ENCODE assay signal across 22 mouse cellular contexts in the genomic region with DNA sequence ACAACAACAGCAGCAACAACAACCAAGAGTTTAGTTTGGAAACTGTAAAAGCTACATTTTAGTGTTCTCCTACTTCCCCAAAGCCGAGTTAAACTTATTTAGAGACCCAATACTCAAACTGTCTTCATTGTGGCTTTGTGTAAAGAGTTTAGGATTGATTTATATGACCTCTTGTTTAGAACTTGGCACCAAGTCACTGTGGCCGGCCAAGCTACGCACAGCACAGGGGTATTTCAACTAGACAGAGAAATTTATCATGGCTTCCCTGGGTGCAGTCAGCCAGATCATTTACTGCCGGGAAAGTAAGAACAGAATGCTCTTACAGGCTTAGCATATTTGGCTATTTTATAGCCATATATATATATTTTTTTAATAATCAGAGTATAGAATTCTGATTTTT. TPM values are rescaled to one million over a fixed set of nuclear protein-coding genes. Genes with fewer than 3 reads are reported as not detected.
DNase-seq lines count a peak whose midpoint lies in the region; ATAC-seq and TF ChIP-seq lines count a peak whose summit lies in the region.
"Had no signal": no experiment of that assay in that cellular context is flagged by ENCODE, and none has a peak within 500 bp of the region (broad histone marks: within the 10 kb centered on the region; RNA-seq: fewer than 3 reads in every experiment).

No protein-coding gene starts in this region.

- H3K27me3 ChIP-seq in hindbrain, embryonic 13.5 days = no peaks in the 10 kb centered on the region
- no peaks in the 10 kb centered on the region for H3K27me3 ChIP-seq in hindbrain, embryonic 12.5 days
- H3K27me3 ChIP-seq in kidney, postnatal 0 days (ENCODE audit: insufficient read depth, low read length) = no peaks in the 10 kb centered on the region
- H3K27me3 ChIP-seq in neural tube, embryonic 12.5 days (replicated peaks) = no peaks in the 10 kb centered on the region
- no peaks in the 10 kb centered on the region for H3K27me3 ChIP-seq in neural tube, embryonic 15.5 days (replicated peaks)
- H3K27me3 ChIP-seq: forebrain, embryonic 13.5 days; heart, embryonic 12.5 days had no signal

- no peak overlapping the region for H3K4me3 ChIP-seq in hindbrain, embryonic 13.5 days
- no peak overlapping the region for H3K4me3 ChIP-seq in hindbrain, embryonic 12.5 days
- no peak overlapping the region for H3K4me3 ChIP-seq in kidney, postnatal 0 days (replicated peaks; ENCODE audit: low read depth, low read length)
- H3K4me3 ChIP-seq in neural tube, embryonic 12.5 days = no peak overlapping the region
- no peak overlapping the region for H3K4me3 ChIP-seq in neural tube, embryonic 15.5 days (replicated peaks)
- H3K4me3 ChIP-seq: embryonic facial prominence, embryonic 10.5 days; forebrain, embryonic 13.5 days; gastrocnemius, adult 2 months; heart, embryonic 12.5 days had no signal

- DNase-seq in kidney, postnatal 0 days (ENCODE audit: low spot score) = peak; percentile 75
- DNase-seq in kidney, postnatal 36 days = no peak
- peak; percentile 47 for DNase-seq in mesoderm, embryonic 11.5 days (ENCODE audit: low read depth, low spot score)
- DNase-seq in heart, postnatal 25 days (ENCODE audit: low spot score) = no peak
- DNase-seq: adrenal gland, postnatal 14 days; cerebellum, adult 11-12 months; cerebellum, adult 9-10 months; cerebellum, postnatal 25 days; forebrain, postnatal 0 days; gastrocnemius, adult 2 months; gastrocnemius, postnatal 25 days; heart, postnatal 36 days had no signal

- H3K9me3 ChIP-seq in hindbrain, embryonic 13.5 days = no peaks in the 10 kb centered on the region
- no peaks in the 10 kb centered on the region for H3K9me3 ChIP-seq in hindbrain, embryonic 12.5 days (replicated peaks)
- H3K9me3 ChIP-seq in kidney, postnatal 0 days (replicated peaks; ENCODE audit: low read length) = no peaks in the 10 kb centered on the region
- no peaks in the 10 kb centered on the region for H3K9me3 ChIP-seq in neural tube, embryonic 12.5 days
- no peaks in the 10 kb centered on the region for H3K9me3 ChIP-seq in neural tube, embryonic 15.5 days (replicated peaks)
- H3K9me3 ChIP-seq: embryonic facial prominence, embryonic 10.5 days; forebrain, embryonic 13.5 days; heart, embryonic 12.5 days had no signal

- ATAC-seq in hindbrain, embryonic 13.5 days (ENCODE audit: low FRiP score) = 0 out of 2 replicates have a peak, but pooled peaks have one; percentile 46
- ATAC-seq in hindbrain, embryonic 12.5 days (ENCODE audit: low FRiP score) = no peak
- ATAC-seq in kidney, postnatal 0 days (replicated peaks; ENCODE audit: low FRiP score, low read depth) = no peak
- peak; percentile 63; the same call in 1 of the 2 replicates for ATAC-seq in neural tube, embryonic 12.5 days (ENCODE audit: low FRiP score, low read depth)
- no peak for ATAC-seq in neural tube, embryonic 15.5 days (ENCODE audit: low FRiP score)
- ATAC-seq: activated CD4-positive, CD25-positive, alpha-beta regulatory T cell, adult 4 months; forebrain, embryonic 13.5 days; forebrain, postnatal 0 days had no signal

- WGBS in hindbrain, embryonic 13.5 days = 47% methylated on average over 4 of the region's 4 CpGs
- WGBS in hindbrain, embryonic 12.5 days = 57% methylated on average over 4 of the region's 4 CpGs
- 7% methylated on average over 4 of the region's 4 CpGs for WGBS in kidney, postnatal 0 days
- 10% methylated on average over 4 of the region's 4 CpGs for WGBS in neural tube, embryonic 12.5 days
- 8% methylated on average over 4 of the region's 4 CpGs for WGBS in neural tube, embryonic 15.5 days

- no peak for TF ChIP-seq CTCF in kidney, postnatal 0 days (IDR thresholded peaks at IDR 0.05; ENCODE audit: low read depth)

- H3K9ac ChIP-seq in hindbrain, embryonic 13.5 days = no peak overlapping the region
- H3K9ac ChIP-seq in hindbrain, embryonic 12.5 days = no peak overlapping the region
- no peak overlapping the region for H3K9ac ChIP-seq in kidney, postnatal 0 days (ENCODE audit: low read depth, low read length)
- H3K9ac ChIP-seq in neural tube, embryonic 12.5 days = no peak overlapping the region
- no peak overlapping the region for H3K9ac ChIP-seq in neural tube, embryonic 15.5 days (replicated peaks)
- H3K9ac ChIP-seq: forebrain, embryonic 13.5 days; forebrain, postnatal 0 days; heart, embryonic 12.5 days had no signal

- intact Hi-C loops in heart, postnatal 25 days (cut with DNase I) = no loop called here

- H3K27ac ChIP-seq in hindbrain, embryonic 13.5 days = peak overlapping the region; percentile 62; the same call in 1 of the 2 replicates
- no peak overlapping the region for H3K27ac ChIP-seq in hindbrain, embryonic 12.5 days
- no peak overlapping the region for H3K27ac ChIP-seq in kidney, postnatal 0 days
- H3K27ac ChIP-seq in neural tube, embryonic 12.5 days = no peak overlapping the region
- no peak overlapping the region for H3K27ac ChIP-seq in neural tube, embryonic 15.5 days (replicated peaks)
- H3K27ac ChIP-seq: embryonic facial prominence, embryonic 10.5 days; forebrain, embryonic 13.5 days; gastrocnemius, adult 2 months had no signal

- H3K36me3 ChIP-seq in hindbrain, embryonic 13.5 days = peaks cover 4% of the 10 kb centered on the region; the same call in 1 of the 2 replicates
- no peaks in the 10 kb centered on the region; the same call in 1 of the 2 replicates for H3K36me3 ChIP-seq in hindbrain, embryonic 12.5 days
- H3K36me3 ChIP-seq in kidney, postnatal 0 days (ENCODE audit: insufficient read depth, low read length) = no peaks in the 10 kb centered on the region
- H3K36me3 ChIP-seq in neural tube, embryonic 12.5 days = no peaks in the 10 kb centered on the region
- no peaks in the 10 kb centered on the region for H3K36me3 ChIP-seq in neural tube, embryonic 15.5 days
- H3K36me3 ChIP-seq: embryonic facial prominence, embryonic 10.5 days; heart, embryonic 12.5 days had no signal

- no peak overlapping the region for H3K4me2 ChIP-seq in hindbrain, embryonic 13.5 days
- no peak overlapping the region for H3K4me2 ChIP-seq in hindbrain, embryonic 12.5 days (replicated peaks)
- no peak overlapping the region for H3K4me2 ChIP-seq in kidney, postnatal 0 days (ENCODE audit: low read length)
- no peak overlapping the region for H3K4me2 ChIP-seq in neural tube, embryonic 12.5 days (replicated peaks)
- H3K4me2 ChIP-seq in neural tube, embryonic 15.5 days = no peak overlapping the region
- H3K4me2 ChIP-seq: forebrain, embryonic 13.5 days; heart, embryonic 12.5 days had no signal

- peaks cover 22% of the 10 kb centered on the region for H3K4me1 ChIP-seq in hindbrain, embryonic 13.5 days (replicated peaks)
- H3K4me1 ChIP-seq in hindbrain, embryonic 12.5 days = peaks cover 7% of the 10 kb centered on the region
- no peaks in the 10 kb centered on the region for H3K4me1 ChIP-seq in kidney, postnatal 0 days (replicated peaks; ENCODE audit: insufficient read depth, low read length)
- peaks cover 18% of the 10 kb centered on the region for H3K4me1 ChIP-seq in neural tube, embryonic 12.5 days
- H3K4me1 ChIP-seq in neural tube, embryonic 15.5 days = peaks cover 17% of the 10 kb centered on the region; the same call in 1 of the 2 replicates
- H3K4me1 ChIP-seq: embryonic facial prominence, embryonic 10.5 days; heart, embryonic 12.5 days had no signal

RNA-seq across cellular contexts. Expression of gene Dclk1, which starts 49.8 kb away (rescaled TPM):
- 236 and 257 TPM in 2 replicates for polyA plus RNA-seq in hindbrain, embryonic 13.5 days (2015; fragmentation: Nextera tagmentation; extraction: Ambion mirVana)
- polyA plus RNA-seq in hindbrain, embryonic 12.5 days (2016; fragmentation: Nextera tagmentation; extraction: Ambion mirVana) = 164 and 171 TPM in 2 replicates
- polyA plus RNA-seq in kidney, postnatal 0 days (2015; fragmentation: Nextera tagmentation; extraction: Ambion mirVana) = 18.3 and 27.5 TPM in 2 replicates
- polyA plus RNA-seq in neural tube, embryonic 12.5 days (2016; fragmentation: Nextera tagmentation; extraction: Ambion mirVana) = 171 and 184 TPM in 2 replicates
- 189 and 232 TPM in 2 replicates for polyA plus RNA-seq in neural tube, embryonic 15.5 days (2015; fragmentation: Nextera tagmentation; extraction: Ambion mirVana)
- 1 to 10 TPM; 6.8 to 8.6 TPM for total RNA-seq in heart, postnatal 25 days (2021)
- total RNA-seq: granulocyte monocyte progenitor cell, adult 5-6 weeks; MEL had no signal

Comparison
In these comparisons a context has a peak if more than half of its experiments do, and no peak if none do; other contexts are left out.
1. ATAC-seq: peak in hindbrain, embryonic 13.5 days (single experiment) and neural tube, embryonic 12.5 days (single experiment); none in hindbrain, embryonic 12.5 days (single experiment), kidney, postnatal 0 days (single experiment) and neural tube, embryonic 15.5 days (single experiment).
2. DNase-seq: peak in kidney, postnatal 0 days (single experiment) and mesoderm, embryonic 11.5 days (single experiment); none in kidney, postnatal 36 days (0 of 2) and heart, postnatal 25 days (single experiment).